Mouse (Mus musculus) cortical plate, adult 2 months (tissue): ENCODE measurements around the gene Traf5.

ENCODE experiments used
- CTCF ChIP-seq: fragments of 200-500 bp; IDR thresholded peaks from 2 replicates; pipeline ENCODE4 v1.5.1; 2011; ENCODE audit warnings: mild to moderate bottlenecking, control low read depth, low read length; ENCODE audit not compliant: insufficient read depth; ENCODE audit errors: extremely low read depth
- POLR2A ChIP-seq: fragments of 200-500 bp; IDR thresholded peaks from 2 replicates; pipeline ENCODE4 v1.6.1; 2011; ENCODE audit warnings: mild to moderate bottlenecking, low read length, control low read depth; ENCODE audit not compliant: insufficient read depth; ENCODE audit errors: extremely low read depth

GRCm38 (mm10) chr1:192052461-192052860 lies 39.9 kb downstream of the Traf5 start:
- TF ChIP-seq POLR2A, result no peak
- TF ChIP-seq CTCF, result no peak
